In genomic region chr1:58962418-58962817, GRCm38 (mm10) we compare ENCODE assay signal across 11 mouse cellular contexts. TPM values are rescaled to one million over a fixed set of nuclear protein-coding genes. Genes with fewer than 3 reads are reported as not detected.
A peak's percentile ranks its signal among the peaks of the same experiment; 100 is the strongest.
DNase-seq lines count a peak whose midpoint lies in the region; ATAC-seq lines count a peak whose summit lies in the region.
"Had no signal": no experiment of that assay in that cellular context is flagged by ENCODE, and none has a peak within 500 bp of the region (broad histone marks: within the 10 kb centered on the region; RNA-seq: fewer than 3 reads in every experiment).

No protein-coding gene starts in this region.

- H3K4me1 ChIP-seq in heart, embryonic 12.5 days (replicated peaks), result peaks cover 59% of the 10 kb centered on the region
- H3K4me1 ChIP-seq in liver, embryonic 13.5 days (replicated peaks), result peaks cover 97% of the 10 kb centered on the region

- peak overlapping the region; percentile 44; the same call in 1 of the 2 replicates for H3K27ac ChIP-seq in heart, embryonic 12.5 days (ENCODE audit: poor library complexity, severe bottlenecking)
- H3K27ac ChIP-seq in liver, embryonic 13.5 days, result peak overlapping the region; percentile 99

- no peaks in the 10 kb centered on the region for H3K36me3 ChIP-seq in heart, embryonic 12.5 days
- peaks cover 22% of the 10 kb centered on the region for H3K36me3 ChIP-seq in liver, embryonic 13.5 days

- 52% methylated on average over 5 of the region's 5 CpGs for WGBS in heart, embryonic 12.5 days
- WGBS in liver, embryonic 13.5 days (ENCODE audit: insufficient replicate concordance), result 15% methylated on average over 5 of the region's 5 CpGs

- no peak overlapping the region for H3K9ac ChIP-seq in heart, embryonic 12.5 days
- H3K9ac ChIP-seq in liver, embryonic 13.5 days, result peak overlapping the region; percentile 70
- H3K9ac ChIP-seq: lung, embryonic 14.5 days had no signal

- no peak overlapping the region for H3K4me3 ChIP-seq in heart, embryonic 12.5 days
- peak overlapping the region; percentile 38 for H3K4me3 ChIP-seq in liver, embryonic 13.5 days (replicated peaks)
- H3K4me3 ChIP-seq: megakaryocyte, embryonic 14.5 days had no signal

- peak; percentile 67 for ATAC-seq in heart, embryonic 12.5 days (ENCODE audit: insufficient number of reproducible peaks, low FRiP score)
- peak; percentile 90 for ATAC-seq in liver, embryonic 13.5 days (ENCODE audit: low read depth)
- ATAC-seq: inflammation-experienced regulatory T-cells, adult 6 months had no signal

- 0 out of 2 replicates have a peak overlapping the region, but pooled peaks have one; percentile 7 for H3K4me2 ChIP-seq in heart, embryonic 12.5 days
- H3K4me2 ChIP-seq in liver, embryonic 13.5 days, result peak overlapping the region; percentile 68
- H3K4me2 ChIP-seq: lung, embryonic 14.5 days had no signal

- intact Hi-C loops in heart, postnatal 10 days (cut with DNase I), result no loop called here

- DNase-seq in heart, postnatal 10 days, result no peak
- peak; percentile 45 for DNase-seq in brain, adult 2 months (ENCODE audit: low read depth, low spot score)
- peak; percentile 35 for DNase-seq in cerebellum, adult 9-11 months
- DNase-seq in liver, embryonic 13.5 days, result peak; percentile 74
- DNase-seq in right cerebral cortex, postnatal 25 days, result no peak
- no peak for DNase-seq in adrenal gland, adult 18-20 months (ENCODE audit: low spot score in 2 of 2)
- DNase-seq in layer of hippocampus, adult 8-10 months (ENCODE audit: low spot score in 2 of 2), result no peak
- DNase-seq: lung, embryonic 14.5 days had no signal

- no peaks in the 10 kb centered on the region for H3K27me3 ChIP-seq in heart, embryonic 12.5 days (replicated peaks)
- no peaks in the 10 kb centered on the region for H3K27me3 ChIP-seq in liver, embryonic 13.5 days
- H3K27me3 ChIP-seq: megakaryocyte, embryonic 14.5 days had no signal

- H3K9me3 ChIP-seq in heart, embryonic 12.5 days (replicated peaks), result no peaks in the 10 kb centered on the region
- H3K9me3 ChIP-seq in liver, embryonic 13.5 days (replicated peaks), result no peaks in the 10 kb centered on the region
- H3K9me3 ChIP-seq: megakaryocyte, embryonic 14.5 days had no signal

RNA-seq across cellular contexts. Expression of gene Trak2, which starts 10.8 kb away (rescaled TPM):
- 44.7 and 47.8 TPM in 2 replicates for polyA plus RNA-seq in heart, embryonic 12.5 days (2016; fragmentation: Nextera tagmentation; extraction: Ambion mirVana)
- total RNA-seq in heart, postnatal 10 days (2021), result 100 to 1,000 TPM; 155 to 161 TPM
- polyA plus RNA-seq in liver, embryonic 13.5 days (2015; fragmentation: Nextera tagmentation; extraction: Ambion mirVana), result 41.5 and 58.7 TPM in 2 replicates
- total RNA-seq in adrenal gland, adult 18-20 months (2021), result 10 to 100 TPM; 46.3 to 70.8 TPM
- total RNA-seq in layer of hippocampus, adult 8-10 months (2022), result 100 to 1,000 TPM; 107 to 129 (median 113) TPM

RNA-seq across cellular contexts. Expression of gene Stradb, which starts 10.9 kb away (rescaled TPM):
- polyA plus RNA-seq in heart, embryonic 12.5 days (2016; fragmentation: Nextera tagmentation; extraction: Ambion mirVana), result 23.1 and 25.5 TPM in 2 replicates
- total RNA-seq in heart, postnatal 10 days (2021), result 10 to 100 TPM; 39.6 to 40.7 TPM
- polyA plus RNA-seq in liver, embryonic 13.5 days (2015; fragmentation: Nextera tagmentation; extraction: Ambion mirVana), result 41.0 and 44.8 TPM in 2 replicates
- total RNA-seq in adrenal gland, adult 18-20 months (2021), result 10 to 100 TPM; 32.7 to 47.4 TPM
- total RNA-seq in layer of hippocampus, adult 8-10 months (2022), result 10 to 100 TPM; 29.0 to 40.0 (median 38.1) TPM

Comparison
In these comparisons a context has a peak if more than half of its experiments do, and no peak if none do; other contexts are left out.
1. DNase-seq: peak in brain, adult 2 months (single experiment), cerebellum, adult 9-11 months (single experiment) and liver, embryonic 13.5 days (single experiment); none in heart, postnatal 10 days (0 of 2), right cerebral cortex, postnatal 25 days (single experiment), adrenal gland, adult 18-20 months (0 of 2) and layer of hippocampus, adult 8-10 months (0 of 2).